Mouse (Mus musculus): ENCODE measurements around the gene Olfr952. TPM values are rescaled to one million over a fixed set of nuclear protein-coding genes. Genes with fewer than 3 reads are reported as not detected.

The Olfr952 gene
- total RNA-seq (2021): not detected

DNA sequence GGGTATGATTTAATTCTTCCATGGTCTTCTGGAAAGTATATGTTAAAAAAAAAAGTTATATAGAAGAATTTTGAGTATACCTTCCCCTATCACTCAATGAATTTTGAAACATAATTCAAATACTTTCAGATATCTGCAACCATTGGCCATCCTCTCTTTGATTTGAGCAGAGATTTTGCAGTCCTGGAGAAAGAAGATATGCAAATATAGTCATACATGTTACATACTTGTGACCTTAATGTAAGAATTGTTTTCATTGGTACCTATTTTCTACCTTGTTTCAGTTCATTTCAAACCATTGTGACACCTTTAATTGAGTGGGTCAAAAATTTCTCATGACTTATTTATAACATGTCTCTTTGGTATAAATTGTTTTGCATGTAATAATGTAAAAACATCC is at the start of gene Olfr952:
Gene Olfr952, minus strand, starts transcription at position 101 of the 400 bp plus-strand sequence.
- DNase-seq (ENCODE audit: low spot score): no peak
- intact Hi-C loops (cut with DNase I): no loop called here

- no peak for DNase-seq (ENCODE audit: low spot score)
- intact Hi-C loops (cut with DNase I): loop anchor here (5.0 kb wide), 1 partner anchor 40 kb away; no protein-coding TSS in a partner anchor
Observed at GRCm38 (mm10) chr9:39471844-39472243, 44.9 kb upstream of the Olfr952 start, which contains the start of gene Olfr955. Gene Olfr955 (minus strand): TSS chr9:39471944.

DNA sequence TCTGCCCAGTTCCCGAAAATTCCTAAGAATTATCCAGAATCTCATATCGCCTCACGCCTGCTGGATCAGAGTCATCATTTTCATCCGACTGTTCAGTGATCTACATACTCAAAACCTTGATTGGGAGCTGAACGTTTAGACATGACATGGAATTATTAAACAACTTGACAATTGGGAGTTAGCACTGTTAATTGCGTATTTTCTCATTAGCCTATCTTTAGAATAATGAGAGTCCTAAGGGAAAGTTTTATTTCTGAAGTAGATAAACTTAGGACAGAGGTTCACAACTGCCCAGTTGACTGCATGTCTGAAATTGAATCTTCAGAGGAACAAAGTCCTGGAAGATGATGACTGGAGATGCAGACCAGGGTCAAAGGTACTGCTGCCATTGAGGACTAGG is 29.5 kb upstream of the Olfr952 start, which contains the start of gene Olfr954:
Gene Olfr954, plus strand, starts transcription at position 301 of the 400 bp plus-strand sequence.
- no peak for DNase-seq (ENCODE audit: low spot score)
- intact Hi-C loops (cut with DNase I): no loop called here

DNA sequence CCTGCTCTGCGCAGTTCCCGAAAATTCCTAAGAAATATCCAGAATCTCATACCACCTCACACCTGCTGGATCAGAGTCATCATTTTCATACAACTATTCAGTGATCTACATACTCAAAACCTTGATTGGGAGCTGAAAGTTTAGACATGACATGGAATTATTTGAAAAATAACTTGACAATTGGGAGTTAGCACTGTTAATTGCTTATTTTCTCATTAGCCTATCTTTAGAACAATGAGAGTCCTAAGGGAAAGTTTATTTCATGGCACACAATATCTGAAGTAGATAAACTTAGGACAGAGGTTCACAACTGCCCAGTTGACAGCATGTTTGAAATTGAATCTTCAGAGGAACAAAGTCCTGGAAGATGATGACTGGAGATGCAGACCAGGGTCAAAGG is 39.8 kb downstream of the Olfr952 start, which contains the start of gene Olfr951:
Gene Olfr951, plus strand, starts transcription at position 301 of the 400 bp plus-strand sequence.
- intact Hi-C loops (cut with DNase I): no loop called here
- DNase-seq (ENCODE audit: low spot score): no peak

Other genes with a start within 250 kb of the Olfr952 start
- not detected for gene Olfr944, start 225.2 kb downstream of the Olfr952 start, total RNA-seq (2021)
- not detected for gene Olfr1537, start 177.2 kb downstream of the Olfr952 start, total RNA-seq (2021)
- not detected for gene Olfr945, start 150.3 kb downstream of the Olfr952 start, total RNA-seq (2021)
- not detected for gene Olfr948, start 101.1 kb downstream of the Olfr952 start, total RNA-seq (2021)
- not detected for gene Olfr951, start 39.7 kb downstream of the Olfr952 start, total RNA-seq (2021)
- gene Olfr954, start 29.6 kb upstream of the Olfr952 start, total RNA-seq (2021): not detected
- gene Olfr955, start 44.8 kb upstream of the Olfr952 start, total RNA-seq (2021): not detected
- gene Olfr44, start 66.8 kb upstream of the Olfr952 start, total RNA-seq (2021): not detected
- not detected for gene Olfr957, start 88.7 kb upstream of the Olfr952 start, total RNA-seq (2021)
- not detected for gene Olfr958, start 126.9 kb upstream of the Olfr952 start, total RNA-seq (2021)
- not detected for gene Olfr959, start 148.4 kb upstream of the Olfr952 start, total RNA-seq (2021)
- under 1 TPM; 0.36 to 0.78 TPM for gene AW551984, start 177.3 kb upstream of the Olfr952 start, total RNA-seq (2021)
- gene Olfr148, start 183.5 kb upstream of the Olfr952 start, total RNA-seq (2021): not detected
- gene Olfr960, start 194.2 kb upstream of the Olfr952 start, total RNA-seq (2021): not detected
- gene Olfr961, start 217.9 kb upstream of the Olfr952 start, total RNA-seq (2021): not detected
- not detected for gene Olfr963, start 240.1 kb upstream of the Olfr952 start, total RNA-seq (2021)